Mouse (Mus musculus) embryo, embryonic 9.5 days (tissue): Measurements from ENCODE around the gene Mrvi1.
A peak's percentile ranks its signal among the peaks of the same experiment; 100 is the strongest.

ENCODE experiments used
- DNase-seq: peaks from one replicate; pipeline ENCODE4 v3.0.0-alpha.2; 2017; ENCODE audit errors: extremely low spot score

Gene Mrvi1

DNA sequence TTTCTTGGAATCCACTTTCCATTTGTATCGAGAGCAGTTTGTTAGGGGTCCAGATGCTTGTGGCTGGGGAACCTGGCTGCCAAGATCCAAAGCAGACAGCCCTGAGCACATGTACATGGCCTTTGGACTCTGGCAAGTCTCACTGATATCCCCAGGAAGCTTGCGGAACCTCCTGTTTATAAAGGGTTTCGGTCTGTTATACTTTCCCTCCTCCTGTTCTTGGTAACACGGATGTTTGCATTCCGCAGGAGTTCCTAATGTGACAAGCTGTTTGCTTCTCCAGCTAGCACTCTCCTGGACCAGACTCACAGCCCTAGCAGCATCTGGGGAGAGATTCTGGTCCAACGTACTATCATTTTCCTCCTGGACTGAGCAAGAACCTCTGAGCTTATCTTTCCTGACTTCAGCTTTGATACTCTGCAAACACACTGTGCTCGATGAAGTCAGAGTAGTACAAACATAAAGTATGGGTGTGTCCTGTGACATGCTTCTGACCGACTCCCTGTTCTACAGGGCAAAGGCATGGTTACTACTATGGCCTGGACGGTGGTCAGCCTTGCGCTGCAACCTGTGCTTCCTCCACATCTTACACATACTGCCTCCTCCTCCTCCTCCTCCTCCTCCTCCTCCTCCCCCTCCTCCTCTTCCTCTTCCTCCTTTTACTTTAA, 88.2 kb downstream of the Mrvi1 start:
- no peak for DNase-seq

DNA sequence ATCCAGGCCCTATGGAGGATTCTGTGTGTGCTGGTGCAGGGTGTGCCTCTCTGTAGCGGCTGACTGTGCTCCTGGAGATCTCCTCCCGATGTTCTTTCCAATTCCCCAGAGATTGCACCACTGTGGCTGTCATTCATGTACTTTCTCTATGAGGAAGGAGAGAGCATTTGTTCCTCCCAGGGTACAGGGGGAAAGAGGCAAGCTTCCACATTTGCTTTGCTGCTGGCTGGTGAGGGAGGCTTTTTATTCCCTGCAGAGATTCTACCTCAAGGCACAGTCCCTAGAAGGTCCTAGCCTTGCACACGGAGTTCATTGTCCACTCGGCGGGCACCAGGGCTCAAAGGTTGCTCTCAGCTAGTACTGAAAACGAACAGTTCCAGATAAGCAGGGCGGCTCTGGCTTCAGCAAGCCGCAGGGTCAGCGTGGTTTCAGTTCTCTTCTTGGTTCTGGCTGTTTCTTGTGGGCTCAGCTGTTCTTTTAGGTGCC, 90.7 kb downstream of the Mrvi1 start:
- DNase-seq = no peak

DNA sequence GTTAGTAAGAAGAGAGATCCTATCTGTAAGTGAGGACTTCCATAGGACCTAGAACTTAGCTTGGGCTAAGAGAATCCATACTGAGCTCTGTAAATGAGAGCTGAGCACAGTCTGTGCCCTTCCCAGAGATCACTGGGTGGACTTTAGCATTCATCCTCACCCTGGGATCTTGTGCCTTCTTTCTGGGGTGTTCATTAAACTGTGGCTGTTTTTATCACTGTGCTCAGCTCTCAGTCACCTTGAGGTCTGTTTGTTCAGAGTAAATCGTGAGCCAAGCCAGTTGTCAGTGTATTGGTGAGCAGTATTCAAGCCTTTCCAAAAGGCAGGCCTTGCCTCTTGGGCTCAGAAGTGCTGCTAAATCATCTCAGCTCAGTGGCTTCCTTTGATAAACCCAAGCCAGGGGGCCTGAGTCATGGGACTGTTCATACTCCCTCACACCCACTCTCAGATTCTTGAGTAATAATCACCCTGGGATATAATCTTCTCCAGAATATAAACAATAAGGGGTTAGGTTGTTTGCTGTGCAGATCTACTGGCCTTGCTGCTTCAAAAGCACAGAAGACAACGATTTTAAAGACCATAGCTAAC, 100.4 kb downstream of the Mrvi1 start:
- DNase-seq = no peak

DNA sequence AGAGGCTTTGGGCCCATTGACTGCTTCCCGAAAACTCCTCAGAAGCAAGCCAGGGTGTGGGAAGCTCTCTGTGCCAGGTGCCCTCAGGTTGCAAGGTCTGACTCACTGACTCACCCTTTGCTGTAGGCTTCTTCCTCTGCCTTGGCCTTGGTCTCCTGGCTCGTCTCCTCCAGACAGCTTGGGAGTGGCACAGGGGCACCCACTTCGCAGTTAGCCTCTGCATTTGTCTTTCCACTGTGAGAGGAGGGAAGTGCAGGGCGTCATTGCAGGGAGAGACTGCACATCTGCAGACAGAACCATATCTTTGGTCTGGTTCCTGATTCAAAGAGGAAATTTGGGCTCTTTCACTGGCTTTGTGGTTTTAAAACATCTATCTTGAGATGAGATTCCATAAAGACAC, 104.2 kb downstream of the Mrvi1 start:
- DNase-seq = no peak

DNA sequence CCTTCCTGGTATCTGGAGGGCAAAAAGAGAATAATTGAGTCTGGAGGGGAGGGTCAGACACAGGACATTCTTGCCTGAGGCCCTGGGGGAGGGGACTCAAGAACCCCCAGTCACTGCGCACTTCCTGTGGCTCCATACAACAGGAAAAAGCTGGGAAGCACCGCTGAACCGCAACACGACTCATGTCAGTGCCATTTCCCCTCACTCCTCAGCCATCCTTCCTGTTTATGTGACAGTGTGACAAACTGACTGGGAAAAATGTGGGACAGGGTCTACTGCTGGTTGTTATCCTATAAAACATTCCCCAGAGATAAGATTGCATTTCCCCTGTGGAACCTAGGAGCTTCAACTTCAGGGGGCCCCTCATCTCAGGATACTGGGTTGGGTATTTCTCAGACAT, 105.3 kb downstream of the Mrvi1 start:
- no peak for DNase-seq

DNA sequence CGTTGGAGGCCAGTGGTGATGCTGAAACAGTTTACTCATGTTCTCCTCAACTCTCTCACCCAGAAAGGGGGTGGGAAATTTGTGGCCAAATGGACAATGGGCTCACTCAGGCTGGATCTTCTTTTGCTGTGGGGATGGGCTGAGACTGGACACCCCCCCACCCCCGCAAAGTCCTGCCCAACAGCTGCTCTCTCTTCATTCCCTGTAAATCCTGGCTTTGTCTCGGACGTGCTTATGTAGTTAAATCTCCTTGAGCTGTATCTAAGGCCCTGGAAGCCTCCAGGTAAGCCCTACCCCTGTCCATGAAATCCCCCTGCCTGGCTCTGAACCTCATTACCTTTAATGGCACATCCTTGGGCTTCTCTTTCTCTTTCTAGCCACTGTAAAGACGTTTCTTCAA, 113.5 kb downstream of the Mrvi1 start:
- no peak for DNase-seq

DNA sequence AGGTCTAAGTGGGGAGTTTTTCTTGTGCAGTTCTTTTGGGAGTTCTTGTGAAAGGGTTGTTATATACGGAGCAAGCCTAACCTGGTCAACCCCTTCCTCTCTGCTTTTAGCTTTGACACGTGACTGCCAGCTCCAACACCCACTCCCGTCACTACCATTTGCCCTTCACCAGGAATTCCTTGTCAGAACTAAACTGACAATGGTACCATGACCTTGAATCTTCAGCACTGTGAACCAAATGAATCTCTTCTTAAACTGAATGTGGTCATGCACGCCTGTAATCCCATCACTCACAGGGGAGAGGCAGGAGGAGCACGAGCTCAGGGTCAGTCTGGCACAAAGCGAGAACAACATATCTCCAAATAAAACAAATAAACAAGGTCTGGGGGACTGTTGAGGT, 115.1 kb downstream of the Mrvi1 start:
- DNase-seq = no peak

DNA sequence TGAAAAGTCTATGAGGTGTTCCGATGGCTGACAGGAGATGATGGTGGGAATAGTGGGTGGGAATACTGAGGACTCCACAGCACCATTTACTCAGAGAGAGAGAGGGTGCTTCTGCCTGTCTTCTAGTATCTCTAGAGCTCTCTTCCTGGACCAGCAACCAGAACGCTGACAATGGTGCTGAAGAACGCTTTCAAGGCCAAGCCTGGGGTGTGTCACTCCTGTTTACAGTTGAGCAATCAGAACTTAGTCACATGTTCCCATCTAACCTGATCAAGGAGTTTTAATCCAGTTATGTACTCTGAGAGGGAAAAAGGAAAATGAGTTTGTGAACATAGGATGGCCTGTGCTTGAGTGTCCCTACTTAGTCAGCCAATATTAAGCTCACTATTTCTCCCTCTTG, 116.2 kb downstream of the Mrvi1 start:
- DNase-seq = no peak

DNA sequence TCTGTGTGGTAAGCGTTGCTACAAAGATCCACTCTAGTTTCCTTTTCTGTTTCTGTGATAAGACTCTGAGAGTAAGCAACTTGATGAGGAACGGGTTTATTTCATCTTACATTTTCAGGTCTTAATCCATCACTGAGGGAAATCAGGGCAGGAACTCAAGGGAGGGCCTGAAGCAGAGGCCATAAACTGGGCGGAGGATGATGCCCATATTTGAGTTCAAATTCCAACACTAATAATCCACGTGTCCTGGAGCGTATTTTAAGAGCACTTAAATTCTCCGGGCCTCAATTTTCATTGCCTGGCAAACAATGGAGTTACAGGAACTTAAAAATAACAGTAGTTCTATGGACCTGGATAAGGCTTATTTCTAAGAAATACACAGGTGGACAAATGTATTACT, 116.7 kb downstream of the Mrvi1 start:
- no peak for DNase-seq

DNA sequence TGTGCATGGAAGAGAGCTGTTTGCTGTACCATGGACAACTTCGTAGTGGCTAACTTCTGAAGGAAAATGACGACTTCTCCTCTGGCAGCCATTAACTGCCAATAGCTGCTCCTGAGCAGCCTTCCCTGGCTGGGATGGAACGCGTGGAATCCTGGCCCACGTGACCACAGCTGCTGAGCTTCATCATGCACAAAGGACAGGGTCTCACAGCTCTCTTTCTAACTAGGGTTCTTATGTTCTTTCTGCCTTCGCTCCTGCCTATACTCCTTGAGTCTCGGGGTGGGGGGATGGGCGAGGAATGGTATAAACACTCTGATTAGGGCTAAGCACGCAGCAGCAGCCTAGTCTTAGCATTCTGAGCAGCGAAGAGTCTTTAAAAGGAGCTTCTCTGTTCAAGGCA, 117.2 kb downstream of the Mrvi1 start:
- DNase-seq = peak; percentile 43

DNA sequence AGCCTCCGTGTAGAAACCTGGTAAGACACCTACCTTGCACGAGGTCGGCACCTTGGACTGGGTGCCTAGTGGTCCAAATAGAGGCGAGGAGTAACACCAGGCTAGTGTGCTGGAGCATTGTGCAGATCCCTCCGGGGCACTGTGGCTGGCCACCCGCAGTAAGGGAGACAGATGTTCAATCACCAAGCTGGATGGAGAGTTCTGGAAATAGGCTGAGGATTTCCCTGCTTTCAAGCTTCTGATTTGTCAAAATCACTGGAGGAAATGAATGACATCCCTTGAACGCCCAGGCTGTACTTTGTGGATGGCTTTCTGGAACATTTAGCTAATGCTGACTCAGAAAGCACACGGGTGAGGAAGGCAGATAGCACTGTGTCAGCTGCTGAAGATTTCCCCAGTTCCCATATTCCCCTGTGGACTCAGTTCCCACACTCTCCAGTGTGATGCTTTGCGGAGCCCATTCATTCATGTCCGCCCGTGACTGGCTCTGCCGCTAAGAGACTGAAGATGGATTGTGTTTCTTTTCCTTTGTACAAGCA, 119.4 kb downstream of the Mrvi1 start, which contains the start of gene Lyve1:
Gene Lyve1, minus strand, starts transcription at position 489 of the 539 bp plus-strand sequence.
- DNase-seq = no peak

DNA sequence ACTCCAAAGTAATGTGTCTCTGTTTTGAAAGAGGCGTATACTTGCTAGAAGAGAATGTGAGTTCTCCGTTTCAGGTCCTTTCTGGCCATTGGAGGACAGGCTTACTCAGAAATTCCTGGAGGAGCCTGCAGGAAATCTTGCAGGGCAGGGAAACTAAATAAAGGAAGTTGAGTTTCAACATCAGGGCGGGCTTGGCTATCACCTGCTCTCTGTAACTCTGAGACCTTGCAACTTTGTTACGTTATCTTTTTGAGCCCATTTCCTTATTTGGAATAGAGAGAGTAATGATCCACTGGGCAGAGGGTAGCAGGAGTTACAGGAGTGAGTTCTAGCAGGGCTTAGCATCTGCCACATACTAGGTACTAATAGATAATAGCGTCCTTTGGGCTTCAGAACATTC, 122.1 kb downstream of the Mrvi1 start:
- no peak for DNase-seq

DNA sequence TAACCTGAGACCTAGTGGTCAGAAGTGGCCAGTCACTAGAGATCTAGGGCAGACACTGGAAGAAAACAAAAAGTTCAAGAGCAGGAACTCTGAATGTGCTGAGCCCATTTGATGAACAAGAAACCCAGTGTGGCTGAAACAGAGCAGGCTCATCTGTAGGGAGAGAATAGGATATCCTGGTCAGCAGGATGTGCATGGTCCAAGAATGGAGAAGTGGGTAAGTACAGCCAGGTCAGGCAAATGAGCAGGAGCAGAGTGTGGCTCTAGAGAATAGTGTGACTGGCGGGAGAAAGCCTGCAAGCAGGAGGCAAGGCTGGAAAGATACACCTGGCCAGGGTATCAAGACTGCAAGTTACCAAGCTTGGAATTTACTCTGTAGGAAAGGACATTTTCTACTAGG, 126.7 kb downstream of the Mrvi1 start:
- no peak for DNase-seq

DNA sequence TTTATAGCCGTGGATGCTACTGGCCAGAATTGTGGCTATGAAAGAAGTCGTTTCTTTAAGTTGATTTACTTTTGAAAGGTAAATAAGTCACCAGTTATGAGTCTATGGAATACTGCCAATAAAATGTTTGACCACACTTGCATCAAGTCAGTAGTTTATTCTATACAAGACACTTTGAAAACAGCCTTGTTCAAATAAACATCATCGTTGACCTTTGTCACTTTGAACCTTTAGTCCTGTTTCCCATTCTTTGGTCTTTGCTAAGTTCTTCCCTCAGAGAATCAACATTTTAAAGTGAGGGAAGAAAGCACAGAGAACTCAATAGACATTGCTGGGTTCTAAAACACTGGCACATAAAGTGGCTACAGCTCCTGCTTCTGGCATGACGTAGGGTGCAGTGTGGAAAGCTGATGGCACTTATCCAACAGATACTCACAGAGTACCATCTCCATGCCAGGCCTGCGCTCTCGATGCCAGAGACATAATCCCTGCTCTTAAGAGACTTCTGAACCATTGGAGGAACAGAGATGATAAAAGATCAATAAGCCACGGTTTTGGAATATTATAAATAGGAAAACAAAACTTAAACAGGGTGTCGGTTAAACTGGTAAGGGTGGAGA, 127.2 kb downstream of the Mrvi1 start:
- DNase-seq = no peak

DNA sequence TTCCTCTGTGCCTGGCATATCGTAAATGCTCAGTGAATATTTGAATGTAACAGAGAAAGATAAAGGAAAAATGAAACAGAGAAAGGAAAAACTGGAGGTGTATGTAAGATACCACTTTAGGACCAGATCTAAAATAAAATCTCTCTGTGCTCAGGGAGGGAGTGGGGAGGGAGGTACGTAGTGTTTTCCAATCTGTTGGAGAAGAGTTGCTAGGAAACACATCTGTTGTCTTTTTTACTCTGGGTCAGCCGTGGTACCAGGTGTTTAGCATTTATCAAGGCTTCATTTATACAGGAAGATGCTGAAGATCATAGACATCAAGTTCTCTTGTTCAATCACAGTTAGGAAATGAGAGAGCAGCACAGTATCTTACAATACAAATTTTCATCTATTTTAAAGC, 127.7 kb downstream of the Mrvi1 start:
- no peak for DNase-seq

DNA sequence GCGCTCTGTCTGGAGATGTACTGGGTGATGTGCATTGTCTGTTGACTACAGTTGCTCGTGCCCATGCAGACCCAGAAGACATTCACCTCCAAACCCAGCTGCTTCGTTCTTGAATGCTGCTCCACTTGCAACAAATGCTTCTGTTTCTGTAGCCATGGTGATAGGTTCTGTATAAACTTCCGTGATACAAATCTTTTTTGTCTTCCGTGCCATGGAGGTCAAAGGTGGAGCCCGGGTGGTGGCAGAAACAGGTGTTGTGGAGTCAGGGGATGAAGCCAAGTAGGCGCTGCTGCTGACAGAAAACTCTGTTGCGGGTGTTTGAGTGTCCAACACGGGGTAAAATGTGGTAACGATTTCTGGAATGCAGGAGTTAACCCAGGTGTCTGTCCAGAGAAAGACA, 128.7 kb downstream of the Mrvi1 start:
- no peak for DNase-seq

DNA sequence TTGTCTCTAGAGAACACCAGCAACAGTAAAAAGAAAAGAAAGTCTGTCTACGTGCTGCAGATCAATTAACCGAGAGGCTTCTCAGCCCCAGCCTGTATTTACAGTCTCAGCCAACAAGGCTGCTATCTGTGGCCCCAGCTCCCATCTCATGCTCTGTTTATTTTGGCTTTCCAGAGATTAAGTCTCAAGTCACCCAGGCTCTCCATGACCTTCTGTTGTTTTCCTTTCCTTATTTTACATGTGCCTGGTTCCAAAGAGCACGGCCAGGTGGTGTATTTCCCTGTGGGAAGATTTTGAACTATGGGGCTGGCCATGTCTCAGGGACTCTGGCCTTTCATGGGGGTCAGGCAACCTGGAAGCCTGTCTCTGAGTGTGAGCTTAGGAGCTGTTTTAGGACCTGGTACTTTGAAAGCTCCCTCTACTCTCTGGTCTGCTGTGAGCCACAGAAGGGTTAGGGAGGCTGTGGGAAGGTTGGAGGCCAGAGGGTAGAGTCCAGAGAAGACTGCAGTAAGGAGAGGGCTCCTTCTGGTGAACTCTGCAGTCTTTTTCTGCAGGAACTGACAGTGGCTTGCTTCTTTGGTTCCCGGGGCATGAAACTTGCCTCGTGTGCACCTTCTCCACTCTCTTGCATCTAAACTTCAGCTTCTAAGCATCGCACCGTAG, 130.6 kb downstream of the Mrvi1 start:
- no peak for DNase-seq

DNA sequence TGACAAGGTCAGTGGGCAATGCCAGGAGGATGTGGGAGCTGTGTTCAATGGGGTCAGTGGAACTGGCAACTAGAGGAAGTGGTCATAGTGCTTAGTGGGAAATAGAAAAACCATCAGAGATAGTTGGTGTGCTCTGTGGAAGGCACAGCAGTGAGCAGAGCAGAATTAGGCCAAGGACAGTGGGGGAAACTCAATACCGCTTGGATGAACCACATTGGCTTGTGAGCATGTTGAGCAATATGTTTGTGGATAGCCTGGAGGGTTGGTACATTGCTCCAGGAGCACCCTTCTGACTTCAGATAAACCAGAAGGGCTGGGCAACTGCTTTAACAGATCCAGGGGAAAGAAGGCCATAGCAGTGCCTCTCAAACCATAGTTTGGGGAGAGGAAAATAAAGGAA, 133.9 kb downstream of the Mrvi1 start:
- no peak for DNase-seq

DNA sequence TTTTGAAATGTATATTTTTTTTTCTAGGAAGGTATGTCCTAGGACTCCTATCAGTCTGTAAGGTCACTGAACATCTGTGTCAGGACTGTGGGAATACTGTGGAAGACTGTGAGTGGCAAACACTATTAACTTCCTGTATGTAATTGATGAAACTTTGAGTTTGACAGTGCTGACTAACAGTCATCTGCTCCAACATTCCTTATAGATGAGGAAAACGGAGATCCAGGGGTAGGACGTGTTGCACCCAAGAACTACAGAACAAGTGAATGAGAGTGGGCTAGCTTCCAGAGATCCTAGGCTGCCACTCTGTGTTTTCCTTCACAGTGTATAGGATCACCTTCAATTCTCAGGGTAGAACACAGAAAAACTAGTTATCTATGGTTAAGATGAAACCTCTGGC, 134.9 kb downstream of the Mrvi1 start:
- DNase-seq = no peak

DNA sequence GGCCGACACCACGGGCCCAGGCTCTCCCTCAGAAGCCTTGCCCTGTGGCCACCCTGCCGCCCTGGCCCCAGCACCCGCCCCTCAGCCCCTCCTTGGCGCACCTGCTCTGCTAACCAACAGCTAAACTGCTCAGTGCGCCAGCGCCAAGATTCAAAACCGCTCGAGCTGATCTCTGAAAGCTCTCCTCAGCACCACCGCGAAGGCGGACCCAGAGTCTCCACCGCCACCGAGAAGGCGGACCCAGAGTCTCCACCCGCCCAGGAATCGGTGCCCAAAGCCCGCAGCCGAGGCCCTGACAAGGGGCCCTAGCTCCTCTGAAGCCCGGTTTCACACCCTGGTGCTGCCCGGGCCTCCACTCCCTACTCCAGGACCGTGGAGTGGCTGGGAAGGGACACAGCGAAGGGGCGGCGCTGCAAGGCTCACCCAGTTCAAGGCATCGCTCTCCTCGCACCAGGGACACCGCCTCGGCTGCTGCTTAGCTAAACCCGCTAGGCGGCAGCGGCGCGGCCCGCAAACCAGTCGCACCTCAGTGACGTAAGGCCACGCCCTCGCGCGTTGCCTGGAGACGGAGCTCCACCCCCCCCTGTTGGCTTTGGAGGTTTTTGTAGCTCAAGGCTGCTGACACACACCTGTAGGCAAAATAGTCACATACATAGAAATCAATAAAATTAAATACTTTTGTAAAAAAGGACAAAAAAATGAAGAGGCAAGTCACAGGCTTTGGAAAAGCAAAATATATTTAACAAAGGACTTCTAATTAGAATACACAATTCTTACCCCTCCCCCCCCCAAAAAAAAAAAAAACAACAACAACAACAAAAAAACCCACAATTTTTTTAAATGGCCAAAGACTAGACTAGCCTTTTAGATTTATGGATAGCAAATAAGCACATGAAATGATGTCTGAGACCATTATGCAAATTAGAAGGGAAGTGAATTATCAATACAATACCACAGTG, 138.1 kb downstream of the Mrvi1 start, which contains the start of gene Rnf141:
Gene Rnf141, minus strand, starts transcription at position 542 of the 959 bp plus-strand sequence.
- DNase-seq = peak; percentile 93

DNA sequence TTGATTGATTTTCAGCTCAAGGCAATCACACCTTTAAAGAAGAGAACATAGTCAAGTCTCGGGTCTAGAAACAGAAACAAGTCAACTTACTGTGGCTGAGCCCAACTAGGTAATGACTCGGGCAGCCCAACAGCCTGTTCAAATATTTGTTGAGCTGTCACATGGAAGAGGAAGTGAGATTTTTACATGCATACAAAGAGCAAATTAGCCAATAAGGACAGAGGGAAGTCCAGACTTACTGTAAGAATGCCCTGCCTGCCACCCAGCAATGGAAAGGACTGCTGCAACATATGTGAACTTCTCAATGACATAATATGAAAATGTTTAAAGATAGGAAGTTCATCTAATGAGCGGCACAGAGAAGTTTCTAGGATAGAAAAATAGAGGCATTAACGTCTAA, 141.9 kb downstream of the Mrvi1 start:
- no peak for DNase-seq
